Mouse (Mus musculus): ENCODE measurements at regions not wholly inside any gene's neighbourhood (a gene's known extent, or its start where the extent isn't known, plus 50 kb on each side); places are given as distances from the start of the nearest gene placed in this dataset.

DNA sequence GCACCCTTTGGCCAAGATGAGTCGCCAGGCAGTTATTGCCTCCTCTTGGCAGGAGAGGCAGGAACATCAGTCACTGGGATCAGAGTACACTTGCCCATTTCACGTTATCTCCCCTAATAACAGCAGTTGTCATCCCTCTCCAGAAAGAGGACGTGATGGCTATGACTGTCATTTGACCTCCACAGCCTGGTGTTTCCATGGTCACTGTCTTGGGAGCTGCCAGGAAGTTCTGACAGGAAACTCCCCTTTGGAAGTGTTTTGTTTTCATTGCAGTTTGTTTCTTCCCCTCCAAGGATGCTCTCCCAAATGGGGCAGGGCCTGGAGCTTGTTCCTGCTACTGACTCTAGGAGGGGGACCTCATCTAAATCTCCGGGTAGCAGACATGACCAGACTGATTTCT lies 98.3 kb downstream of the Ddx1 start:
- TF ChIP-seq ZNF384 (IDR thresholded peaks at IDR 0.05; ENCODE audit: low read depth, low read length) = no peak
- no peak for TF ChIP-seq ZC3H11A (IDR thresholded peaks at IDR 0.05; ENCODE audit: borderline replicate concordance, low read depth, low read length)
- TF ChIP-seq MAFK (IDR thresholded peaks at IDR 0.05; ENCODE audit: insufficient read depth, low read depth, low read length) = no peak

Data from ES-E14 (cell line).